Mouse (Mus musculus): ENCODE results near the gene Rab3b. TPM values are rescaled to one million over a fixed set of nuclear protein-coding genes. Genes with fewer than 3 reads are reported as not detected.

Gene Rab3b
- total RNA-seq, 1 experiment = 5.1 TPM

GRCm38 (mm10) chr4:108834115-108834970 lies 44.5 kb upstream of the Rab3b start, which contains the start of gene Txndc12:
Txndc12 (plus strand) TSS chr4:108834601.
- peak within 1 kb of the TSS; percentile 91 for H3K27ac ChIP-seq (ENCODE audit: insufficient read depth, low read depth, low read length, poor library complexity, severe bottlenecking)
- no peaks in the 10 kb centered on the region for H3K9me3 ChIP-seq (ENCODE audit: control insufficient read depth, insufficient read depth, low read depth, low read length)
- H3K36me3 ChIP-seq (ENCODE audit: control insufficient read depth, insufficient read depth, low read length, poor library complexity, severe bottlenecking) = no peaks in the 10 kb centered on the region
- peak within 1 kb of the TSS; percentile 94 to 97 for H3K4me3 ChIP-seq (ENCODE audit: insufficient read depth in 1 of 2, low read depth in 1 of 2, low read length in 2 of 2, poor library complexity in 1 of 2, severe bottlenecking in 1 of 2)
- peak; percentile 90 for DNase-seq (ENCODE audit: low read depth, low spot score)
- H3K9ac ChIP-seq (ENCODE audit: insufficient read depth, low read depth, low read length, poor library complexity, severe bottlenecking) = peak within 1 kb of the TSS; percentile 94
- in situ Hi-C loops (cut with MboI; ENCODE audit: low sequenced_read_pairs in 2 of 2, unreplicated experiment in 2 of 2) = no loop called here
- H3K4me1 ChIP-seq (ENCODE audit: control insufficient read depth in 2 of 2, insufficient read depth in 2 of 2, low read length in 2 of 2, poor library complexity in 1 of 2) = peaks cover 0 to 8% of the 10 kb centered on the region in 2 experiments; a peak in 1 of 4 replicates
- TF ChIP-seq MAFK (IDR thresholded peaks at IDR 0.05; ENCODE audit: insufficient read depth, low read depth, low read length) = 0 out of 2 replicates have a peak, but pooled peaks have one; percentile 40
- TF ChIP-seq CHD2 (IDR thresholded peaks at IDR 0.05; ENCODE audit: low read depth, low read length) = no peak; the same call in 1 of the 2 replicates
- peak; percentile 99 for TF ChIP-seq ZNF384 (IDR thresholded peaks at IDR 0.05; ENCODE audit: low read depth, low read length)

GRCm38 (mm10) chr4:108834971-108835311 lies 43.9 kb upstream of the Rab3b start:
- Histone ChIP-seq H3K9me3 (ENCODE audit: control insufficient read depth, insufficient read depth, low read depth, low read length) (no peaks in the 10 kb centered on the region), H3K9ac (ENCODE audit: insufficient read depth, low read depth, low read length, poor library complexity, severe bottlenecking) (peak overlapping the region; percentile 82), H3K27ac (ENCODE audit: insufficient read depth, low read depth, low read length, poor library complexity, severe bottlenecking) (peak overlapping the region; percentile 62), H3K4me3 (ENCODE audit: insufficient read depth in 1 of 2, low read depth in 1 of 2, low read length in 2 of 2, poor library complexity in 1 of 2, severe bottlenecking in 1 of 2) (peak overlapping the region; percentile 94), H3K36me3 (ENCODE audit: control insufficient read depth, insufficient read depth, low read length, poor library complexity, severe bottlenecking) (no peaks in the 10 kb centered on the region), H3K4me1 (ENCODE audit: control insufficient read depth in 2 of 2, insufficient read depth in 2 of 2, low read length in 2 of 2, poor library complexity in 1 of 2) (peaks cover 0 to 8% of the 10 kb centered on the region in 2 experiments; a peak in 1 of 4 replicates)
- in situ Hi-C loops (cut with MboI; ENCODE audit: low sequenced_read_pairs in 2 of 2, unreplicated experiment in 2 of 2) = no loop called here
- no peak for TF ChIP-seq CHD2 (IDR thresholded peaks at IDR 0.05; ENCODE audit: low read depth, low read length)
- TF ChIP-seq HCFC1 (IDR thresholded peaks at IDR 0.05; ENCODE audit: borderline replicate concordance, insufficient read depth, low read length) = no peak
- no peak for TF ChIP-seq ZNF384 (IDR thresholded peaks at IDR 0.05; ENCODE audit: low read depth, low read length)
- no peak for TF ChIP-seq ZC3H11A (IDR thresholded peaks at IDR 0.05; ENCODE audit: borderline replicate concordance, low read depth, low read length)
- no peak for TF ChIP-seq MAFK (IDR thresholded peaks at IDR 0.05; ENCODE audit: insufficient read depth, low read depth, low read length)
- DNase-seq (ENCODE audit: low read depth, low spot score) = no peak

- Histone ChIP-seq H3K9me3 (ENCODE audit: control insufficient read depth, insufficient read depth, low read depth, low read length) (no peaks in the 10 kb centered on the region), H3K9ac (ENCODE audit: insufficient read depth, low read depth, low read length, poor library complexity, severe bottlenecking) (peak overlapping the region; percentile 53; the same call in 1 of the 2 replicates), H3K36me3 (ENCODE audit: control insufficient read depth, insufficient read depth, low read length, poor library complexity, severe bottlenecking) (no peaks in the 10 kb centered on the region), H3K27ac (ENCODE audit: insufficient read depth, low read depth, low read length, poor library complexity, severe bottlenecking) (no peak overlapping the region), H3K4me1 (ENCODE audit: control insufficient read depth in 2 of 2, insufficient read depth in 2 of 2, low read length in 2 of 2, poor library complexity in 1 of 2) (peaks cover 0 to 8% of the 10 kb centered on the region in 2 experiments; a peak in 1 of 4 replicates), H3K4me3 (ENCODE audit: insufficient read depth in 1 of 2, low read depth in 1 of 2, low read length in 2 of 2, poor library complexity in 1 of 2, severe bottlenecking in 1 of 2) (peak overlapping the region; percentile 94)
- DNase-seq (ENCODE audit: low read depth, low spot score) = no peak
- in situ Hi-C loops (cut with MboI; ENCODE audit: low sequenced_read_pairs in 2 of 2, unreplicated experiment in 2 of 2) = no loop called here
- TF ChIP-seq CHD2 (IDR thresholded peaks at IDR 0.05; ENCODE audit: low read depth, low read length) (no peak), ZNF384 (IDR thresholded peaks at IDR 0.05; ENCODE audit: low read depth, low read length) (no peak), ZC3H11A (IDR thresholded peaks at IDR 0.05; ENCODE audit: borderline replicate concordance, low read depth, low read length) (no peak), HCFC1 (IDR thresholded peaks at IDR 0.05; ENCODE audit: borderline replicate concordance, insufficient read depth, low read length) (no peak), MAFK (IDR thresholded peaks at IDR 0.05; ENCODE audit: insufficient read depth, low read depth, low read length) (no peak)
These were observed 43.4 kb upstream of the Rab3b start for GRCm38 (mm10) chr4:108835496-108835895.

- H3K4me1 ChIP-seq (ENCODE audit: control insufficient read depth in 2 of 2, insufficient read depth in 2 of 2, low read length in 2 of 2, poor library complexity in 1 of 2) = 0 out of 4 replicates have a peak, but pooled peaks cover 0 to 1% of the 10 kb centered on the region in 2 experiments
- no peak for TF ChIP-seq ZC3H11A (IDR thresholded peaks at IDR 0.05; ENCODE audit: borderline replicate concordance, low read depth, low read length)
- no peak for TF ChIP-seq HCFC1 (IDR thresholded peaks at IDR 0.05; ENCODE audit: borderline replicate concordance, insufficient read depth, low read length)
- no peak for TF ChIP-seq ZNF384 (IDR thresholded peaks at IDR 0.05; ENCODE audit: low read depth, low read length)
- TF ChIP-seq MAFK (IDR thresholded peaks at IDR 0.05; ENCODE audit: insufficient read depth, low read depth, low read length) = no peak
- no peak for TF ChIP-seq CHD2 (IDR thresholded peaks at IDR 0.05; ENCODE audit: low read depth, low read length)
- H3K27ac ChIP-seq (ENCODE audit: insufficient read depth, low read depth, low read length, poor library complexity, severe bottlenecking) = no peak overlapping the region
- no peaks in the 10 kb centered on the region for H3K9me3 ChIP-seq (ENCODE audit: control insufficient read depth, insufficient read depth, low read depth, low read length)
- H3K9ac ChIP-seq (ENCODE audit: insufficient read depth, low read depth, low read length, poor library complexity, severe bottlenecking) = no peak overlapping the region
- in situ Hi-C loops (cut with MboI; ENCODE audit: low sequenced_read_pairs in 2 of 2, unreplicated experiment in 2 of 2) = no loop called here
- no peak overlapping the region for H3K4me3 ChIP-seq (ENCODE audit: insufficient read depth in 1 of 2, low read depth in 1 of 2, low read length in 2 of 2, poor library complexity in 1 of 2, severe bottlenecking in 1 of 2)
- no peak for DNase-seq (ENCODE audit: low read depth, low spot score)
- H3K36me3 ChIP-seq (ENCODE audit: control insufficient read depth, insufficient read depth, low read length, poor library complexity, severe bottlenecking) = no peaks in the 10 kb centered on the region
These were observed 40.8 kb upstream of the Rab3b start for GRCm38 (mm10) chr4:108838031-108838430.

All from ES-E14 (cell line).